Mouse (Mus musculus) intestine, postnatal 0 days (tissue): ENCODE data around the gene Nat9. TPM values are rescaled to one million over a fixed set of nuclear protein-coding genes. Genes with fewer than 3 reads are reported as not detected.

Source experiments
- ATAC-seq: fragments of 200-750 bp; cut with Nextera tagmentation; 2 replicates; pipeline ENCODE4 v1.8.0; 2017; ENCODE audit warnings: mild to moderate bottlenecking, moderate TSS enrichment, moderate library complexity
- H3K27ac ChIP-seq: fragments of 300-500 bp; sonication (generic); 2 replicates; pipeline ENCODE4 v1.5.1; 2014; ENCODE audit warnings: mild to moderate bottlenecking, low read depth, low read length, moderate library complexity
- H3K27me3 ChIP-seq: fragments of 300-500 bp; sonication (generic); replicated peaks from 2 replicates; pipeline ENCODE4 v1.6.1; 2014; ENCODE audit warnings: low read length, mixed read lengths; ENCODE audit not compliant: control insufficient read depth, insufficient read depth
- H3K36me3 ChIP-seq: fragments of 300-500 bp; sonication (generic); 2 replicates; pipeline ENCODE4 v1.6.1; 2014; ENCODE audit warnings: mild to moderate bottlenecking, moderate library complexity; ENCODE audit not compliant: control insufficient read depth, insufficient read depth
- H3K4me1 ChIP-seq: fragments of 300-500 bp; sonication (generic); replicated peaks from 2 replicates; pipeline ENCODE4 v1.6.1; 2014; ENCODE audit warnings: antibody characterized with exemption, low read length, mixed read lengths; ENCODE audit not compliant: control insufficient read depth, insufficient read depth
- H3K4me2 ChIP-seq: fragments of 300-500 bp; sonication (generic); replicated peaks from 2 replicates; pipeline ENCODE4 v1.6.1; 2014; ENCODE audit warnings: low read depth, mild to moderate bottlenecking, moderate library complexity
- H3K4me3 ChIP-seq: fragments of 300-500 bp; sonication (generic); 2 replicates; pipeline ENCODE4 v1.5.1; 2014; ENCODE audit warnings: low read depth, low read length
- H3K9ac ChIP-seq: fragments of 300-500 bp; sonication (generic); 2 replicates; pipeline ENCODE4 v1.6.1; 2014; ENCODE audit warnings: mild to moderate bottlenecking, low read depth, low read length
- H3K9me3 ChIP-seq: fragments of 300-500 bp; sonication (generic); 2 replicates; pipeline ENCODE4 v1.6.1; 2016; ENCODE audit warnings: mixed run types; ENCODE audit not compliant: control insufficient read depth
- CTCF ChIP-seq: sonication (generic); IDR thresholded peaks from 2 replicates; pipeline ENCODE4 v1.5.1; 2016; ENCODE audit warnings: low read depth, mild to moderate bottlenecking, control low read depth, antibody characterized with exemption, moderate library complexity
- WGBS: fragments of 180-500 bp; shearing (Covaris S2); extraction: QIAGEN DNeasy Blood & Tissue Kit; methylation state at CpG from one replicate; pipeline ENCODE4 v1.1.7; 2014; 5-methylcytosine and 5-hydroxymethylcytosine counted together
- polyA plus RNA-seq: library from polyadenylated mRNA; unstranded; fragments of >200 nt; fragmentation: Nextera tagmentation; extraction: Ambion mirVana; gene quantifications from 2 replicates; pipeline ENCODE4 v1.2.1, GENCODE M21; 2015

Nat9 gene
- polyA plus RNA-seq, 1 experiment from 2014 or later = 35.0 TPM

GRCm38 (mm10) chr11:115179881-115180280 lies 7.8 kb downstream of the Nat9 start:
- no peaks in the 10 kb centered on the region for H3K9me3 ChIP-seq
- no peak for ATAC-seq
- TF ChIP-seq CTCF = 0 out of 2 replicates have a peak, but pooled peaks have one; percentile 11
- no peak overlapping the region; the same call in 1 of the 2 replicates for H3K27ac ChIP-seq
- H3K36me3 ChIP-seq = peaks cover 42% of the 10 kb centered on the region; the same call in 1 of the 2 replicates
- peaks cover 19% of the 10 kb centered on the region for H3K4me1 ChIP-seq
- WGBS = 73% methylated on average over 6 of the region's 6 CpGs
- H3K4me3 ChIP-seq = no peak overlapping the region
- no peak overlapping the region for H3K4me2 ChIP-seq
- H3K9ac ChIP-seq = no peak overlapping the region
- no peaks in the 10 kb centered on the region for H3K27me3 ChIP-seq

- peak overlapping the region; percentile 30; the same call in 1 of the 2 replicates for H3K4me2 ChIP-seq
- H3K27me3 ChIP-seq = no peaks in the 10 kb centered on the region
- H3K9me3 ChIP-seq = no peaks in the 10 kb centered on the region
- 57% methylated on average over 6 of the region's 6 CpGs for whole genome bisulfite sequencing
- no peak for TF ChIP-seq CTCF
- H3K27ac ChIP-seq = peak overlapping the region; percentile 50; the same call in 1 of the 2 replicates
- H3K4me1 ChIP-seq = peaks cover 20% of the 10 kb centered on the region
- H3K9ac ChIP-seq = no peak overlapping the region
- peaks cover 45% of the 10 kb centered on the region; the same call in 1 of the 2 replicates for H3K36me3 ChIP-seq
- no peak for ATAC-seq
- no peak overlapping the region for H3K4me3 ChIP-seq
These were observed 8.5 kb downstream of the Nat9 start for GRCm38 (mm10) chr11:115179191-115179590.

- WGBS = 26% methylated on average over 2 of the region's 2 CpGs
- H3K9me3 ChIP-seq = no peaks in the 10 kb centered on the region
- peaks cover 45% of the 10 kb centered on the region; the same call in 1 of the 2 replicates for H3K36me3 ChIP-seq
- peaks cover 24% of the 10 kb centered on the region for H3K4me1 ChIP-seq
- 0 out of 2 replicates have a peak overlapping the region, but pooled peaks have one; percentile 7 for H3K9ac ChIP-seq
- H3K4me3 ChIP-seq = no peak overlapping the region
- ATAC-seq = no peak
- no peak for TF ChIP-seq CTCF
- H3K27ac ChIP-seq = peak overlapping the region; percentile 50
- no peaks in the 10 kb centered on the region for H3K27me3 ChIP-seq
- H3K4me2 ChIP-seq = peak overlapping the region; percentile 30; the same call in 1 of the 2 replicates
These were observed 8.9 kb downstream of the Nat9 start for GRCm38 (mm10) chr11:115178766-115179165.

GRCm38 (mm10) chr11:115177559-115178195 lies 10.0 kb downstream of the Nat9 start:
- Histone ChIP-seq H3K4me1 (peaks cover 34% of the 10 kb centered on the region), H3K27ac (peak overlapping the region; percentile 94), H3K9me3 (no peaks in the 10 kb centered on the region), H3K9ac (peak overlapping the region; percentile 48; the same call in 1 of the 2 replicates), H3K27me3 (no peaks in the 10 kb centered on the region), H3K4me3 (peak overlapping the region; percentile 23; the same call in 1 of the 2 replicates), H3K36me3 (peaks cover 45% of the 10 kb centered on the region; the same call in 1 of the 2 replicates), H3K4me2 (peak overlapping the region; percentile 63)
- ATAC-seq = peak; percentile 78
- TF ChIP-seq CTCF = no peak
- 15% methylated on average over 10 of the region's 10 CpGs for WGBS

GRCm38 (mm10) chr11:115176399-115177190 lies 11.1 kb downstream of the Nat9 start:
- Histone ChIP-seq H3K4me3 (no peak overlapping the region), H3K27me3 (no peaks in the 10 kb centered on the region), H3K4me1 (peaks cover 37% of the 10 kb centered on the region), H3K4me2 (peak overlapping the region; percentile 63), H3K9ac (0 out of 2 replicates have a peak overlapping the region, but pooled peaks have one; percentile 31), H3K9me3 (no peaks in the 10 kb centered on the region), H3K27ac (peak overlapping the region; percentile 94), H3K36me3 (peaks cover 45% of the 10 kb centered on the region; the same call in 1 of the 2 replicates)
- TF ChIP-seq CTCF = no peak
- 58% methylated on average over 24 of the region's 24 CpGs for WGBS
- ATAC-seq = no peak
